Mouse (Mus musculus) midbrain, postnatal 0 days (tissue): ENCODE measurements around the gene Slc5a6. TPM values are rescaled to one million over a fixed set of nuclear protein-coding genes. Genes with fewer than 3 reads are reported as not detected.
A peak's percentile ranks its signal among the peaks of the same experiment; 100 is the strongest.
"Not testable (repeated sequence)": the region's sequence is repeated elsewhere in the genome, so short reads cannot be mapped to it uniquely, and the experiment has no call there.

Experiments used
- ATAC-seq: fragments of 200-750 bp; cut with Nextera tagmentation; 2 replicates; pipeline ENCODE4 v1.8.0; 2017; ENCODE audit warnings: moderate number of reproducible peaks, mild to moderate bottlenecking, moderate TSS enrichment, moderate library complexity; ENCODE audit not compliant: low FRiP score
- DNase-seq: peaks from one replicate; pipeline ENCODE4 v3.0.0-alpha.2; 2015; ENCODE audit warnings: low spot score
- H3K27ac ChIP-seq: fragments of 300-500 bp; sonication (generic); 2 replicates; pipeline ENCODE4 v1.5.1; 2014; ENCODE audit warnings: low read depth, mild to moderate bottlenecking, low read length, mixed read lengths
- H3K27me3 ChIP-seq: fragments of 300-500 bp; sonication (generic); 2 replicates; pipeline ENCODE4 v1.6.1; 2014; ENCODE audit warnings: low read length, control low read depth, mixed read lengths; ENCODE audit not compliant: insufficient read depth
- H3K36me3 ChIP-seq: fragments of 300-500 bp; sonication (generic); 2 replicates; pipeline ENCODE4 v1.6.1; 2014; ENCODE audit warnings: low read length, control low read depth, mixed read lengths; ENCODE audit not compliant: insufficient read depth
- H3K4me1 ChIP-seq: fragments of 300-500 bp; sonication (generic); 2 replicates; pipeline ENCODE4 v1.6.1; 2014; ENCODE audit warnings: mild to moderate bottlenecking, control low read depth, antibody characterized with exemption, low read length, mixed read lengths; ENCODE audit not compliant: insufficient read depth
- H3K4me2 ChIP-seq: fragments of 300-500 bp; sonication (generic); 2 replicates; pipeline ENCODE4 v1.6.1; 2014; ENCODE audit warnings: low read depth, mild to moderate bottlenecking, low read length, mixed read lengths; ENCODE audit not compliant: poor library complexity, severe bottlenecking
- H3K4me3 ChIP-seq: fragments of 300-500 bp; sonication (generic); 2 replicates; pipeline ENCODE4 v1.5.1; 2014; ENCODE audit warnings: low read depth, mild to moderate bottlenecking, low read length, moderate library complexity
- H3K9ac ChIP-seq: fragments of 300-500 bp; sonication (generic); replicated peaks from 2 replicates; pipeline ENCODE4 v1.6.1; 2014; ENCODE audit warnings: mild to moderate bottlenecking, low read length, moderate library complexity, mixed read lengths; ENCODE audit not compliant: poor library complexity, severe bottlenecking
- H3K9me3 ChIP-seq: fragments of 300-500 bp; sonication (generic); 2 replicates; pipeline ENCODE4 v1.6.1; 2016; ENCODE audit warnings: low read length, control low read depth
- CTCF ChIP-seq: IDR thresholded peaks from 2 replicates; pipeline ENCODE4 v1.5.1; 2016; ENCODE audit warnings: antibody characterized with exemption, mild to moderate bottlenecking
- WGBS: fragments of 180-500 bp; shearing (Covaris S2); extraction: QIAGEN DNeasy Blood & Tissue Kit; methylation state at CpG from one replicate; pipeline ENCODE4 v1.1.7; 2014; 5-methylcytosine and 5-hydroxymethylcytosine counted together
- polyA plus RNA-seq: library from polyadenylated mRNA; unstranded; fragments of >200 nt; fragmentation: Nextera tagmentation; extraction: Ambion mirVana; gene quantifications from 2 replicates; pipeline ENCODE4 v1.2.1, GENCODE M21; 2015
- total RNA-seq: library from RNA; depleted of rRNA; stranded (reverse); fragments of >200 nt; gene quantifications from 2 replicates; pipeline ENCODE4 v1.2.3, GENCODE M21; 2014

The Slc5a6 gene
- total and polyA plus RNA-seq, 2 experiments from 2014 or later: 32.3 to 44.9 TPM

DNA sequence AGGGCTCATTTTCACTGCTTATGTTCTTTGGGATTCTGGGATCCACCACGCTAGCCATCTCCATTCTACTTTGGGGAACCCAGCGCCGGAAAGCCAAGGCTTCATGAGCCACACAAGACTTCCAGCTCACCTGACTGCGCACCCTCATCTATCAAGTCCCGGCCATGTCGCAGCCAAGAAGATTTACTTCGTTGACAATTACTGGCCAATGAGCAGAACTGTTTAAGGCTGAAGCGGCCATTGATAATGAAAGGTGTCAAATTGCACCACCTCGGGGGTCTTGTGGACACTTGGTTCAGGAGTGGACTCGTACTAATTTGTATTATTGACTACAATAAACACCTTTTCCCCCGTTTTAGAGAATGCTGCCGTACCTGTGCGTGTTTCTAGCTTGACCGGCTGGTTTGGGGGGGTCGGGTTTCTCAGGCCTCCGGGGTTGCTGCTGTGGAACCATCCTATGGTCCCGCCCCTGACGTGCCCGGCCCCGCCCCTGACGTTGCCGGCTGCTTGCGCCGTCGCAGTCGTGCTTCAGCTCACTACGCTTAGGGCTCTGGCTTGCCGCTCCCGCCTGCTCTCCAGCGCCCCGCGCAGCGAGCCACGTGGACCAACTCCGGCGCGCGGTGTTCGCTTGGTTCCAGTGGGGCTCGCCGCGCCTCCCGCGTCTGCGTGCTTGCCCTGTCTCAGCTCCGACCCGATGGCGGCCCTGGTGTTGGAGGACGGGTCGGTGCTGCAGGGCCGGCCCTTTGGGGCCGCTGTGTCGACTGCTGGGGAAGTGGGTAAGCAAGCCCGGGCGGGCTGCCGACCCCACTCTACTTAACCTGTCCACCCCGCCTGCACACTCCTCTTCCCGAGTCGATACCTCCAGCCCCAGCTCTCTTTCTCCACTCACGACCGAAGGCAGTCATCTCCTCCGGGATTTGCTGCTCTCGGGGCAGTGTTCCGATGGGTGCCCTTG is 5.8 kb upstream of the Slc5a6 start, which contains the start of gene Cad:
Gene Cad, plus strand, starts transcription at position 520 of the 955 bp plus-strand sequence.
- no peaks in the 10 kb centered on the region for H3K27me3 ChIP-seq
- no peaks in the 10 kb centered on the region for H3K9me3 ChIP-seq
- 0 out of 2 replicates have a peak, but pooled peaks cover 7% of the 10 kb centered on the region for H3K4me1 ChIP-seq
- peak; percentile 55 for TF ChIP-seq CTCF
- peak within 1 kb of the TSS; percentile 71 for H3K9ac ChIP-seq
- peaks cover 16% of the 10 kb centered on the region for H3K36me3 ChIP-seq
- H3K4me3 ChIP-seq: peak within 1 kb of the TSS; percentile 64
- peak; percentile 96 for ATAC-seq
- H3K27ac ChIP-seq: peak within 1 kb of the TSS; percentile 59
- peak within 1 kb of the TSS; percentile 91 for H3K4me2 ChIP-seq
- peak; percentile 94 for DNase-seq
- under 1% methylated on average over 63 of the region's 64 CpGs for WGBS

DNA sequence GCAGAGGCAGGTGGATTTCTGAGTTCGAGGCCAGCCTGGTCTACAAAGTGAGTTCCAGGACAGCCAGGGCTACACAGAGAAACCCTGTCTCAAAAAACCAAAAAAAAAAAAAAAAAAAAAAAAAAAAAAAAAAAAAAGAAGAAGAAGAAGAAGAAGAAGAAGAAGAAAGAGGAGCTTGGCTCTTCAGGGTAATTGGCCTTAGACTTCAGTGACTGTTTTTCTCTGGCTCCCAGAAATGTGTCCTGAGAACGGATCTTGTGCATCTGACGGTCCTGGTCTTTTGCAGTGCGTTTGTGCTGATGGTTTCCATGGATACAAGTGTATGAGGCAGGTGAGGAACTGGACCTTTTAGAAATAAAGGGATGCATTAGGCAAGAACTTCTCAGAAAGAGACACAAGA is 5.0 kb upstream of the Slc5a6 start:
- H3K4me1 ChIP-seq, DNase-seq, H3K36me3 ChIP-seq, ATAC-seq, H3K9me3 ChIP-seq, H3K27me3 ChIP-seq: not testable (repeated sequence)
- Histone ChIP-seq H3K4me3 (peak overlapping the region; percentile 64), H3K27ac (peak overlapping the region; percentile 59), H3K4me2 (peak overlapping the region; percentile 91), H3K9ac (peak overlapping the region; percentile 71)
- WGBS: 47% methylated on average over 4 of the region's 4 CpGs

- ATAC-seq (no peak), DNase-seq (no peak)
- H3K27me3 ChIP-seq: no peaks in the 10 kb centered on the region
- H3K4me2 ChIP-seq: no peak overlapping the region
- no peak overlapping the region for H3K4me3 ChIP-seq
- 0 out of 2 replicates have a peak, but pooled peaks cover 3% of the 10 kb centered on the region for H3K4me1 ChIP-seq
- H3K9me3 ChIP-seq: no peaks in the 10 kb centered on the region
- no peak overlapping the region for H3K27ac ChIP-seq
- H3K9ac ChIP-seq: no peak overlapping the region
- TF ChIP-seq CTCF: peak; percentile 23
- 0 out of 2 replicates have a peak, but pooled peaks cover 5% of the 10 kb centered on the region for H3K36me3 ChIP-seq
Measured at GRCm38 (mm10) chr5:31050427-31050826, 1.7 kb upstream of the Slc5a6 start.

DNA sequence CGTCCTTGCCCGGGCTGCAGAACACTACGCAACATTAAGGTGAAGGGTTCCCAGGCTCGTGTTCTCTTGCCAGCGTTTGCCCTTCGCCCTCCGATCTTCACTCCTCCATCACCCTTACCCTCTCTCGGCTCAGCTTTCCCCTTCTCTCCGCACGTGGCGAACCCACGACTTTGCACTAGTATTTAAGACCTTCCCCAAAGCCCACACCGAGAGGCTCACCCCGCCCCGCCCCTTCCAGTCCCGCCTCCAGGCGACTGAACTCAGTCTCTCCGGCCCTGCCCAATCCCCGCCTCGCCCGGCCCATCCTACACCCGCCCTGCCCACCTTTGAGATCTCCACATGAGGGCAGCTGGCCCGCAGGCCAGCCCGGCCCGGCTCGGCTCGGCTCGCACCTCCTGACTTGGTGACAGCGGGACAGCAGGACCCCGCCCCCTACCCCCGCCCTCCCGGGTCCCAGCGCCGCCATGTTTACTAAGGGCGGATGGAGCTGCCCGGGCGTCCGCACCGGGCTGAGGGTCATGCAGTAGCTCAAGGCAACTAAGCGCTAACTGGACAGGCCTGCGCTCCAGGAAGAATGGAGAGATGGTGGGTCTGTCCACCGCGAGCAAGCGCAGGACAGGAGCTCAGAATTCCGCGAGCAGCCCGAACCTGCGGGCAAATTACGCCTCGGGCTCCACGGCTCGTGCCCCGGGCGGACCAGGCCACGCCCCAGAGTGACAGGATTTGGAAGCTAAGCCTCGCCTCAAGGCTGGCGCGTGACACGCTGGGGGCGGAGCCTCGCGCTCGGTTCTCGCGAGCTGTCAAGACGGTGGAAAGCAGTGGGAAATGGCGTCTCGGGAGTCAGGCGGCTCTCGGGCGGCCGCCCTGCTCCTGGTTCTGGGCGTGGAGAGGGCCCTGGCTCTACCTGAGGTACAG is 619 bp downstream of the Slc5a6 start, which contains the start of gene Atraid:
Gene Atraid, plus strand, starts transcription at position 465 of the 915 bp plus-strand sequence.
- ATAC-seq (peak; percentile 97), DNase-seq (peak; percentile 99)
- no peak for TF ChIP-seq CTCF
- peak within 1 kb of the TSS; percentile 71 for H3K4me3 ChIP-seq
- H3K27ac ChIP-seq: peak within 1 kb of the TSS; percentile 95
- WGBS: under 1% methylated on average over 72 of the region's 73 CpGs
- peaks cover 24% of the 10 kb centered on the region for H3K36me3 ChIP-seq
- H3K4me2 ChIP-seq: peak within 1 kb of the TSS; percentile 76
- H3K27me3 ChIP-seq: no peaks in the 10 kb centered on the region
- H3K4me1 ChIP-seq: no peaks in the 10 kb centered on the region
- H3K9ac ChIP-seq: peak within 1 kb of the TSS; percentile 76
- H3K9me3 ChIP-seq: no peaks in the 10 kb centered on the region

DNA sequence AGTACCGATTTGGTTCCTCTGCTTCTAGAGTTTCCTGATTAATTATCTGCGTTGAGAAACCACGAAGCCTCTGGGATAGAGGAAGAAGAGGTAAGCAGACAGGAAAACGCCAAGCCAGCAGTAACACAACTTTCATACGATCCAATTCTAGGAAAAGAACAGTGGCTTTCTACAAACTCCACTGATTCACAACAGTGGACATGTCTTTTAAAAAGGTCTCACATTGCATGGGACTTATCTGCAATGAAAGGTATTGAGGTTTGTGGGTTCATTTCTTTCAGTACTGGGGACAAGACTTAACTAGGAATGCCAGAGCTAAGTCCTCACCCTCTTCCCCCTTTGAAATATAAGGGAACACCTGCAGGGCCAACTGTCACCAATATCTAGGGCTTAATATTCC is 1.6 kb downstream of the Slc5a6 start:
- H3K27me3 ChIP-seq: no peaks in the 10 kb centered on the region
- H3K9me3 ChIP-seq: no peaks in the 10 kb centered on the region
- H3K9ac ChIP-seq: peak overlapping the region; percentile 76
- no peak overlapping the region for H3K27ac ChIP-seq
- peak overlapping the region; percentile 76 for H3K4me2 ChIP-seq
- ATAC-seq (no peak), DNase-seq (no peak)
- H3K4me1 ChIP-seq: no peaks in the 10 kb centered on the region
- peaks cover 29% of the 10 kb centered on the region for H3K36me3 ChIP-seq
- TF ChIP-seq CTCF: no peak
- 86% methylated on average over 5 of the region's 5 CpGs for WGBS
- peak overlapping the region; percentile 71 for H3K4me3 ChIP-seq
